Mouse (Mus musculus) small intestine, adult 2 months (tissue): Measurements from ENCODE around the gene Numb. TPM values are rescaled to one million over a fixed set of nuclear protein-coding genes. Genes with fewer than 3 reads are reported as not detected.

Source experiments
- H3K27ac ChIP-seq: fragments of 200-500 bp; 2 replicates; pipeline ENCODE4 v1.5.1; 2012; ENCODE audit warnings: low read depth, low read length, control low read depth, inconsistent platforms; ENCODE audit not compliant: insufficient read depth
- H3K27me3 ChIP-seq: fragments of 200-500 bp; 2 replicates; pipeline ENCODE4 v1.6.1; 2012; ENCODE audit warnings: mild to moderate bottlenecking, moderate library complexity, low read length, inconsistent platforms; ENCODE audit not compliant: control insufficient read depth, insufficient read depth
- H3K36me3 ChIP-seq: fragments of 200-500 bp; 2 replicates; pipeline ENCODE4 v1.6.1; 2012; ENCODE audit warnings: mild to moderate bottlenecking, low read length, control low read depth, inconsistent platforms; ENCODE audit not compliant: control insufficient read depth, insufficient read depth
- H3K4me1 ChIP-seq: fragments of 200-500 bp; 2 replicates; pipeline ENCODE4 v1.6.1; 2012; ENCODE audit warnings: low read length, inconsistent platforms, mixed read lengths; ENCODE audit not compliant: control insufficient read depth, insufficient read depth, insufficient read length
- H3K4me3 ChIP-seq: fragments of 200-500 bp; 2 replicates; pipeline ENCODE4 v1.5.1; 2012; ENCODE audit warnings: low read depth, mild to moderate bottlenecking, control low read depth, inconsistent platforms, low read length, moderate library complexity
- CTCF ChIP-seq: fragments of 200-500 bp; IDR thresholded peaks from 2 replicates; pipeline ENCODE4 v1.5.1; 2012; ENCODE audit warnings: low read depth, mild to moderate bottlenecking, control low read depth, inconsistent platforms, low read length, moderate library complexity, mixed read lengths; ENCODE audit not compliant: insufficient replicate concordance, insufficient read length; ENCODE audit errors: extremely low read depth
- POLR2A ChIP-seq: fragments of 200-500 bp; IDR thresholded peaks from 2 replicates; pipeline ENCODE4 v1.6.1; 2012; ENCODE audit warnings: low read depth, mild to moderate bottlenecking, control low read depth, inconsistent platforms, low read length, moderate library complexity
- WGBS: fragments of 180-500 bp; shearing (Covaris S2); methylation state at CpG from one replicate; pipeline ENCODE4 v1.1.7; 2018; 5-methylcytosine and 5-hydroxymethylcytosine counted together
- polyA plus RNA-seq: library from polyadenylated mRNA; depleted of rRNA; stranded (reverse); fragments of >200 nt; gene quantifications from 2 replicates; pipeline ENCODE4 v1.2.3, GENCODE M21; 2012

The Numb gene
- polyA plus RNA-seq, 1 experiment = 141 TPM

GRCm38 (mm10) chr12:83841409-83842190 lies 80.1 kb downstream of the Numb start:
- Histone ChIP-seq H3K27me3 (no peaks in the 10 kb centered on the region), H3K4me3 (no peak overlapping the region), H3K36me3 (peaks cover 24% of the 10 kb centered on the region), H3K27ac (peak overlapping the region; percentile 51), H3K4me1 (peaks cover 8% of the 10 kb centered on the region)
- TF ChIP-seq CTCF = no peak
- no peak for TF ChIP-seq POLR2A
- 42% methylated on average over 10 of the region's 10 CpGs for WGBS

- no peaks in the 10 kb centered on the region for H3K27me3 ChIP-seq
- H3K36me3 ChIP-seq = peaks cover 41% of the 10 kb centered on the region
- no peak overlapping the region for H3K27ac ChIP-seq
- TF ChIP-seq POLR2A = no peak
- no peak for TF ChIP-seq CTCF
- no peaks in the 10 kb centered on the region for H3K4me1 ChIP-seq
- 95% methylated on average over 3 of the region's 3 CpGs for WGBS
- H3K4me3 ChIP-seq = no peak overlapping the region
These were observed 87.8 kb downstream of the Numb start for GRCm38 (mm10) chr12:83833979-83834378.

- TF ChIP-seq POLR2A (no peak), CTCF (no peak)
These were observed 91.3 kb downstream of the Numb start for GRCm38 (mm10) chr12:83830424-83830823.

GRCm38 (mm10) chr12:83816616-83817015 lies 105.1 kb downstream of the Numb start:
- Histone ChIP-seq H3K4me3 (no peak overlapping the region), H3K4me1 (no peaks in the 10 kb centered on the region), H3K36me3 (peaks cover 12% of the 10 kb centered on the region), H3K27me3 (no peaks in the 10 kb centered on the region), H3K27ac (no peak overlapping the region)
- TF ChIP-seq CTCF (no peak), POLR2A (no peak)
- 82% methylated on average over 1 of the region's 1 CpGs for WGBS

More at GRCm38 (mm10) chr12:83830424-83830823, 91.3 kb downstream of the Numb start:
- Histone ChIP-seq H3K4me3 (no peak overlapping the region), H3K4me1 (no peaks in the 10 kb centered on the region), H3K27me3 (no peaks in the 10 kb centered on the region), H3K27ac (no peak overlapping the region), H3K36me3 (peaks cover 37% of the 10 kb centered on the region)
- WGBS = 80% methylated on average over 3 of the region's 3 CpGs

- H3K27me3 ChIP-seq = no peaks in the 10 kb centered on the region
- TF ChIP-seq POLR2A (no peak), CTCF (no peak)
- no peak overlapping the region for H3K27ac ChIP-seq
These were observed 109.8 kb downstream of the Numb start for GRCm38 (mm10) chr12:83811901-83812300.

GRCm38 (mm10) chr12:83803641-83804040 lies 118.1 kb downstream of the Numb start:
- Histone ChIP-seq H3K4me1 (no peaks in the 10 kb centered on the region), H3K36me3 (peaks cover 85% of the 10 kb centered on the region), H3K27me3 (no peaks in the 10 kb centered on the region), H3K27ac (no peak overlapping the region), H3K4me3 (no peak overlapping the region)
- 95% methylated on average over 7 of the region's 7 CpGs for WGBS
- no peak for TF ChIP-seq CTCF
- TF ChIP-seq POLR2A = no peak

More at GRCm38 (mm10) chr12:83811901-83812300, 109.8 kb downstream of the Numb start:
- Histone ChIP-seq H3K4me3 (no peak overlapping the region), H3K4me1 (no peaks in the 10 kb centered on the region), H3K36me3 (peaks cover 38% of the 10 kb centered on the region)
- WGBS = 91% methylated on average over 3 of the region's 3 CpGs

- TF ChIP-seq CTCF (no peak), POLR2A (no peak)
- H3K4me1 ChIP-seq = no peaks in the 10 kb centered on the region
- WGBS = 77% methylated on average over 9 of the region's 9 CpGs
- no peaks in the 10 kb centered on the region for H3K27me3 ChIP-seq
- peaks cover 80% of the 10 kb centered on the region for H3K36me3 ChIP-seq
- H3K4me3 ChIP-seq = no peak overlapping the region
- no peak overlapping the region for H3K27ac ChIP-seq
These were observed 120.8 kb downstream of the Numb start for GRCm38 (mm10) chr12:83800943-83801342.
